Comparison of ENCODE assay signal across 1 mouse cellular context in the genomic region with DNA sequence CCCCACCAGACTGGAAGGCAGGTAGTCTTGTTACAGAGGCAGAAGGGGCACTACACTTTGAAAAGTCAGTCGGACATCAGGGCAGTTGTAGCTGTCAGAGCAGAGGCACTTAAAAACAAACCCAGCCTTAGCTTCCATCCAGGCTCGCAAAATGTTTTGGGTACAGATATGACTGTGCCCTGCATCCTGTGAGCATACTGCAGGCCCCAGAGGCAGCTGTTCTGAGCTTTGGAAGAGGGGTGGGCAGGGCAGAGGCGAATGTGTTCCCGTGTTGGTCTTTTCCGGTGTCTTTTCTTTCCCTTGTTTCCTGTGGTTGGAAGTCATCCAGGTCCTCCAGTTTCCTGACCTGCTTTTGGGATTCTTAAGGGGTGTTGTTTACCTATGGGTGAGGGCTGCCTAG.
A peak's percentile ranks its signal among the peaks of the same experiment; 100 is the strongest.
TF ChIP-seq lines count a peak whose summit lies in the region.

No protein-coding gene starts in this region.

TF ChIP-seq in CH12.LX, 34 proteins besides CTCF, POLR2A, EP300 and RAD21:
- TF ChIP-seq RCOR1 (conservative IDR thresholded peaks at IDR 0.05; ENCODE audit: low read depth, low read length), result no peak
- TF ChIP-seq IRF4 (IDR thresholded peaks at IDR 0.05; ENCODE audit: low read depth, low read length), result peak; percentile 74; the same call in 1 of the 2 replicates
- TF ChIP-seq CHD1 (IDR thresholded peaks at IDR 0.05; ENCODE audit: low read depth, low read length), result no peak
- TF ChIP-seq USF1 (IDR thresholded peaks at IDR 0.05; ENCODE audit: low read depth, low read length), result no peak
- no peak for TF ChIP-seq PAX5 (IDR thresholded peaks at IDR 0.05; ENCODE audit: low read length)
- TF ChIP-seq TBP (conservative IDR thresholded peaks at IDR 0.05; ENCODE audit: low read depth, low read length), result no peak
- TF ChIP-seq JUND (conservative IDR thresholded peaks at IDR 0.05; ENCODE audit: low read depth, low read length), result 0 out of 2 replicates have a peak, but pooled peaks have one; percentile 23
- TF ChIP-seq MYC (IDR thresholded peaks at IDR 0.05; ENCODE audit: low read depth, low read length), result no peak
- no peak for TF ChIP-seq MAFK (IDR thresholded peaks at IDR 0.05; ENCODE audit: insufficient replicate concordance, low read length)
- TF ChIP-seq TCF12 (IDR thresholded peaks at IDR 0.05; ENCODE audit: low read depth, low read length), result no peak
- no peak for TF ChIP-seq NELFE (IDR thresholded peaks at IDR 0.05; ENCODE audit: low read depth, low read length)
- TF ChIP-seq HCFC1 (IDR thresholded peaks at IDR 0.05; ENCODE audit: low read depth, low read length), result no peak
- TF ChIP-seq ZMIZ1 (IDR thresholded peaks at IDR 0.05; ENCODE audit: low read depth, low read length), result no peak
- TF ChIP-seq MAX (IDR thresholded peaks at IDR 0.05; ENCODE audit: low read length), result no peak
- TF ChIP-seq ZNF384 (IDR thresholded peaks at IDR 0.05; ENCODE audit: low read depth, low read length), result no peak
- TF ChIP-seq USF2 (conservative IDR thresholded peaks at IDR 0.05; ENCODE audit: low read depth, low read length), result no peak
- no peak for TF ChIP-seq JUN (IDR thresholded peaks at IDR 0.05; ENCODE audit: insufficient read depth, low read depth, low read length)
- TF ChIP-seq BHLHE40 (IDR thresholded peaks at IDR 0.05; ENCODE audit: low read depth, low read length), result 0 out of 2 replicates have a peak, but pooled peaks have one; percentile 15
- no peak for TF ChIP-seq ELF1 (IDR thresholded peaks at IDR 0.05; ENCODE audit: low read depth, low read length)
- no peak for TF ChIP-seq SIN3A (IDR thresholded peaks at IDR 0.05; ENCODE audit: low read length)
TF ChIP-seq in CH12.LX: peak in this region for 3.
